Mouse (Mus musculus) midbrain, embryonic 11.5 days (tissue): ENCODE measurements at regions not wholly inside any gene's neighbourhood (a gene's known extent, or its start where the extent isn't known, plus 50 kb on each side); places are given as distances from the start of the nearest gene placed in this dataset.

Experiments
- ATAC-seq: fragments of 200-750 bp; cut with Nextera tagmentation; 2 replicates; pipeline ENCODE4 v1.8.0; 2017; ENCODE audit warnings: moderate TSS enrichment, moderate library complexity; ENCODE audit not compliant: low FRiP score
- DNase-seq: peaks from one replicate; pipeline ENCODE4 v3.0.0; 2015; ENCODE audit warnings: low spot score; ENCODE audit errors: missing footprints
- H3K27ac ChIP-seq: fragments of 300-500 bp; sonication (generic); 2 replicates; pipeline ENCODE4 v1.5.1; 2014; ENCODE audit warnings: low read depth, low read length
- H3K27me3 ChIP-seq: fragments of 300-500 bp; sonication (generic); 2 replicates; pipeline ENCODE4 v1.6.1; 2014; ENCODE audit warnings: mild to moderate bottlenecking, low read length, moderate library complexity, mixed read lengths; ENCODE audit not compliant: control insufficient read depth, insufficient read depth
- H3K36me3 ChIP-seq: fragments of 300-500 bp; sonication (generic); 2 replicates; pipeline ENCODE4 v1.6.1; 2014; ENCODE audit warnings: mild to moderate bottlenecking, low read length, moderate library complexity, mixed read lengths; ENCODE audit not compliant: control insufficient read depth, insufficient read depth
- H3K4me1 ChIP-seq: fragments of 300-500 bp; sonication (generic); 2 replicates; pipeline ENCODE4 v1.6.1; 2014; ENCODE audit warnings: low read length; ENCODE audit not compliant: control insufficient read depth, insufficient read depth
- H3K4me2 ChIP-seq: fragments of 300-500 bp; sonication (generic); 2 replicates; pipeline ENCODE4 v1.6.1; 2014; ENCODE audit warnings: mild to moderate bottlenecking, moderate library complexity
- H3K4me3 ChIP-seq: fragments of 300-500 bp; sonication (generic); 2 replicates; pipeline ENCODE4 v1.5.1; 2014; ENCODE audit warnings: low read depth, low read length
- H3K9ac ChIP-seq: fragments of 300-500 bp; sonication (generic); 2 replicates; pipeline ENCODE4 v1.6.1; 2014; ENCODE audit warnings: low read length
- H3K9me3 ChIP-seq: fragments of 300-500 bp; sonication (generic); 2 replicates; pipeline ENCODE4 v1.6.1; 2016; ENCODE audit warnings: low read length; ENCODE audit not compliant: control insufficient read depth
- WGBS: fragments of 180-500 bp; shearing (Covaris S2); extraction: QIAGEN DNeasy Blood & Tissue Kit; methylation state at CpG from one replicate; pipeline ENCODE4 v1.1.7; 2014; 5-methylcytosine and 5-hydroxymethylcytosine counted together

- no peak overlapping the region for H3K4me2 ChIP-seq
- DNase-seq (no peak), ATAC-seq (no peak)
- H3K9ac ChIP-seq: no peak overlapping the region
- H3K27ac ChIP-seq: no peak overlapping the region
- no peak overlapping the region for H3K4me3 ChIP-seq
- H3K36me3 ChIP-seq: no peaks in the 10 kb centered on the region
- H3K4me1 ChIP-seq: no peaks in the 10 kb centered on the region
- no peaks in the 10 kb centered on the region for H3K9me3 ChIP-seq
- H3K27me3 ChIP-seq: no peaks in the 10 kb centered on the region
Observed at GRCm38 (mm10) chr5:58184616-58185015, 466.8 kb downstream of the Pcdh7 start.

- Histone ChIP-seq H3K36me3 (no peaks in the 10 kb centered on the region), H3K27ac (no peak overlapping the region), H3K4me2 (no peak overlapping the region), H3K4me1 (no peaks in the 10 kb centered on the region), H3K27me3 (no peaks in the 10 kb centered on the region), H3K4me3 (no peak overlapping the region), H3K9me3 (no peaks in the 10 kb centered on the region), H3K9ac (no peak overlapping the region)
- DNase-seq (no peak), ATAC-seq (no peak)
Observed at GRCm38 (mm10) chr5:58207527-58207926, 489.8 kb downstream of the Pcdh7 start.

GRCm38 (mm10) chr5:58227137-58227536, 509.4 kb downstream of the Pcdh7 start:
- no peaks in the 10 kb centered on the region for H3K9me3 ChIP-seq
- no peak overlapping the region for H3K27ac ChIP-seq
- 90% methylated on average over 4 of the region's 4 CpGs for WGBS
- H3K27me3 ChIP-seq: no peaks in the 10 kb centered on the region
- no peaks in the 10 kb centered on the region for H3K36me3 ChIP-seq
- no peak overlapping the region for H3K4me3 ChIP-seq
- no peak overlapping the region for H3K4me2 ChIP-seq
- no peaks in the 10 kb centered on the region for H3K4me1 ChIP-seq
- DNase-seq (no peak), ATAC-seq (no peak)
- H3K9ac ChIP-seq: no peak overlapping the region

- DNase-seq (no peak), ATAC-seq (peak; percentile 50; the same call in 1 of the 2 replicates)
- Histone ChIP-seq H3K36me3 (no peaks in the 10 kb centered on the region), H3K9ac (no peak overlapping the region), H3K4me2 (no peak overlapping the region), H3K4me1 (no peaks in the 10 kb centered on the region), H3K27ac (no peak overlapping the region), H3K27me3 (no peaks in the 10 kb centered on the region), H3K9me3 (no peaks in the 10 kb centered on the region), H3K4me3 (no peak overlapping the region)
- 71% methylated on average over 3 of the region's 3 CpGs for WGBS
Observed at GRCm38 (mm10) chr5:58228726-58229125, 511.0 kb downstream of the Pcdh7 start.
